Mouse (Mus musculus): ENCODE measurements at regions not wholly inside any gene's neighbourhood (a gene's known extent, or its start where the extent isn't known, plus 50 kb on each side); places are given as distances from the start of the nearest gene placed in this dataset.

DNA sequence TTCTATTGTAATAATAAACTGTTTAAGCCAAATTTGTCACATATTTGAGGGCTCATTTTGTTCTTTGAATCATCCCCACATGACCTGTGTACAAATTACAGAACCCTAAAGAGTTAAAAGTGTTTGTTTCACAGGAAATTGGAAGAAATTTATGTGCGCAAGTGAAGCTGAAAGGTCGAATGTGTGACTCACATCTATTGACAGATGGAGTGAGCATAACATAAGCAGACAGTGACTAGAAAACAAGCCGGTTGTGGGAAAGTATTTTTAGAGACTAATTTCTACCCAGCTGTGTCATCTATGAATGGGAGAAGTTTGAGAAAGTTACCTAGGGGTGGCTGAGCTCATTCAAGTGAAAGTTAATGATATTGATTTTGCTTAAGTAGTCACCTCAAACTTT is 732.8 kb downstream of the Kcna4 start:
- Histone ChIP-seq H3K27ac (ENCODE audit: low read depth) (no peak overlapping the region), H3K4me2 (ENCODE audit: low read depth, low read length) (no peak overlapping the region), H3K4me1 (ENCODE audit: insufficient read depth) (no peaks in the 10 kb centered on the region), H3K4me3 (ENCODE audit: low read depth, low read length) (no peak overlapping the region), H3K36me3 (replicated peaks; ENCODE audit: insufficient read depth, low read length) (no peaks in the 10 kb centered on the region), H3K9me3 (ENCODE audit: low read length) (no peaks in the 10 kb centered on the region), H3K9ac (replicated peaks) (no peak overlapping the region), H3K27me3 (ENCODE audit: insufficient read depth, low read length) (no peaks in the 10 kb centered on the region)
- no peak for ATAC-seq
- no peak for TF ChIP-seq CTCF (IDR thresholded peaks at IDR 0.05; ENCODE audit: low read depth)
- TF ChIP-seq EP300 (IDR thresholded peaks at IDR 0.05; ENCODE audit: low read depth): no peak
- 47% methylated on average over 3 of the region's 3 CpGs for WGBS (ENCODE audit: insufficient replicate concordance)
- no peak for DNase-seq

DNA sequence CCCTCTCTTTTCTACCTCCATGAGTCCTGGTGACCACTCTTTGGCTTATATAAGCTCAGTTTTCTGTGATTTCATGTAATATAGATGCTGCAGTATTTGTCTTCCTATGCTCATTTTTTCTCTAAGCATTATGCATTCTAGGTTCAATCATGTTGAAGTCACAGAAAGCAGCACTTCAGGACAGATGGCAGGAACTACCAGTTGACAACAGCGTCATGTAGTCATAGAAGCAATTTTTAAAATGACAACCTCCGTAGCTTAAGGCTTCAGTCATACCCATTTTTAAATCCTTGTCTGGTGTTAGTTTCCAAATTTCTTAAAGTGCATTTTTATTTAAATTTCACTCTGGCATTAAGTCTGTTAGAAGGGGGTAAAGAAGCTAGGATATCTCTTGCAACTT is 740.2 kb downstream of the Kcna4 start:
- Histone ChIP-seq H3K36me3 (replicated peaks; ENCODE audit: insufficient read depth, low read length) (no peaks in the 10 kb centered on the region), H3K27me3 (ENCODE audit: insufficient read depth, low read length) (no peaks in the 10 kb centered on the region), H3K27ac (ENCODE audit: low read depth) (no peak overlapping the region), H3K4me3 (ENCODE audit: low read depth, low read length) (no peak overlapping the region), H3K4me1 (ENCODE audit: insufficient read depth) (no peaks in the 10 kb centered on the region), H3K9ac (replicated peaks) (no peak overlapping the region), H3K9me3 (ENCODE audit: low read length) (no peaks in the 10 kb centered on the region), H3K4me2 (ENCODE audit: low read depth, low read length) (no peak overlapping the region)
- DNase-seq (no peak), ATAC-seq (no peak)
- TF ChIP-seq CTCF (IDR thresholded peaks at IDR 0.05; ENCODE audit: low read depth): no peak
- no peak for TF ChIP-seq EP300 (IDR thresholded peaks at IDR 0.05; ENCODE audit: low read depth)
- WGBS (ENCODE audit: insufficient replicate concordance): 73% methylated on average over 2 of the region's 2 CpGs

DNA sequence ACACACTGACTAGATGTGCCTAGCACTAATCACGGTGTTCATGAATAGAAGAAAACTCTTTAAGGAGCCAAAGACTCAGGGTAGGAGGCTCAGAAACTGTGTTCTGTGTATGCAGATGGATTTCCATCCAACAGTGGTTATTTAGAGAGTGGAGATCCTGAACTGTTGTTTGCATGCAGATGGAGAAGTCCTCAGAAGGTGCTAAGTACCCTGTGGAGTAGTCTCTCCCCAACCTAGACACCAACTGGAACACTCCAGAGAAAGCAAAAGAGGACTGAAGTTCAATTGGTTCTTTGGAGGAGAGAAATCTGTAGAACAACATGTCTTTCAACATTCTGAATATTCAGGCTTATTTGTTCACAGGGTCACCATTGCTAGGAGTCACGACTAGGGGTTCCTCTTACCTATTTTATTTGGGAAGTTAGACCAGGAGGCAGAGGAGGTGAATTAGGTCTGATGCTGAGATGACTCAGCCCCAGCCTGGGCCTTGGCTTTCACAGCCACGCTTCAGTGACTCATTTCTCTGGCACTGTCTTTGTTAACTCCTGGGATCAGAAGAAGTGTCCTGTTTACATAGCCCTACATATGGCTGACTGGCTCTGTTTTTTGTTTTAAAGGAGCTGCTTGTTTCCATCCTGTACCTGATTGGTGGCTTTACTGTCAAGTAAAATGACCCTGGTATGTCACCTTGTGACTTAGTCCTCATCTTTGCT is 742.0 kb downstream of the Kcna4 start:
- Histone ChIP-seq H3K4me2 (ENCODE audit: low read depth, low read length) (no peak overlapping the region), H3K4me1 (ENCODE audit: insufficient read depth) (no peaks in the 10 kb centered on the region), H3K36me3 (replicated peaks; ENCODE audit: insufficient read depth, low read length) (no peaks in the 10 kb centered on the region), H3K9me3 (ENCODE audit: low read length) (no peaks in the 10 kb centered on the region), H3K4me3 (ENCODE audit: low read depth, low read length) (no peak overlapping the region), H3K27ac (ENCODE audit: low read depth) (no peak overlapping the region), H3K9ac (replicated peaks) (no peak overlapping the region), H3K27me3 (ENCODE audit: insufficient read depth, low read length) (no peaks in the 10 kb centered on the region)
- 60% methylated on average over 3 of the region's 3 CpGs for WGBS (ENCODE audit: insufficient replicate concordance)
- DNase-seq (no peak), ATAC-seq (no peak)
- TF ChIP-seq EP300 (IDR thresholded peaks at IDR 0.05; ENCODE audit: low read depth): no peak
- no peak for TF ChIP-seq CTCF (IDR thresholded peaks at IDR 0.05; ENCODE audit: low read depth)

DNA sequence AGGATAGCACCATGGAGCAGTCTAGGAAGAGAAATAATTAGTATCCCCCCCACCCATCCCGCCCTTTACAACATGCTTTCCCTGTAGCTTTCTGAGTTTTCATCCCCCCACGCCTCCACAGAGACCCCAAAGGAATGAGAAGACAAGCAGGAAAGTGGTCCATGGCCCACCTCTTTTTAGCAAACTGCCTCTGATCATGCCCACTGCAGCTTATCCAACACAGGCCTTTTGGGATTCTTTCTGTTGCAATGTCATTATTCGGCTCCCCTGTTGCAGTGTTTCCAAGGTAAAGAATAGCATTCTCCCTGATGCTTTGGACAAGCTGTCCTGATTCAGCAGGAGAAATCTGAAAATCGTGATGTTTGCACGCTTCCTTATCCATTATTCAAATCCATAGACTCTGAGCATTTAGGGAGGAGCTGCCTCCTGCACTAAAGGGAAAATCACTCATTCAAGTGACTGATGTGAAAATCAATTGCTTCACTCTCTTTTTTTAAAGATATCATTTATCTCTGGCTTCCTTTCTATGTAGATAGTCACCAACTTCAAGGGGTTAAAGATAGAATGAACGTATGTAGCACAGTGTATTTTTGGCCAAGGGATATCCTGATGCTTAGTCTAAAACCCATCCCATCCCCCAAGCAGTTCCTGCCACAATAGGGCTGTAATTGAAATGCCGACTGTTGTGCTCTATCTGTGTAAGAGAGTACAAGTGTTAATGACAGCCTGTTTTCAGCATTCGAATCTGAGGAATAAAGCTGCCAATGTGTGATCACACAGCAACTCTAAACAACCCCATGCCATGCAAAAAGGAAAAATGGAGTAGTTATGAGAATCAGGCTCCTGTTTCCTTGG is 743.1 kb downstream of the Kcna4 start:
- DNase-seq: no peak
- Histone ChIP-seq H3K9me3 (ENCODE audit: low read length) (no peaks in the 10 kb centered on the region), H3K27ac (ENCODE audit: low read depth) (no peak overlapping the region), H3K9ac (replicated peaks) (no peak overlapping the region), H3K4me1 (ENCODE audit: insufficient read depth) (no peaks in the 10 kb centered on the region), H3K4me3 (ENCODE audit: low read depth, low read length) (no peak overlapping the region), H3K36me3 (replicated peaks; ENCODE audit: insufficient read depth, low read length) (no peaks in the 10 kb centered on the region), H3K27me3 (ENCODE audit: insufficient read depth, low read length) (no peaks in the 10 kb centered on the region), H3K4me2 (ENCODE audit: low read depth, low read length) (no peak overlapping the region)
- 66% methylated on average over 8 of the region's 8 CpGs for WGBS (ENCODE audit: insufficient replicate concordance)
- no peak for TF ChIP-seq EP300 (IDR thresholded peaks at IDR 0.05; ENCODE audit: low read depth)
- no peak for TF ChIP-seq CTCF (IDR thresholded peaks at IDR 0.05; ENCODE audit: low read depth)
- ATAC-seq: no peak

GRCm38 (mm10) chr2:108034882-108035281 is 744.4 kb downstream of the Kcna4 start:
- H3K4me1 ChIP-seq (ENCODE audit: insufficient read depth): no peaks in the 10 kb centered on the region
- 43% methylated on average over 4 of the region's 4 CpGs for WGBS (ENCODE audit: insufficient replicate concordance)
- TF ChIP-seq CTCF (IDR thresholded peaks at IDR 0.05; ENCODE audit: low read depth): no peak
- no peaks in the 10 kb centered on the region for H3K27me3 ChIP-seq (ENCODE audit: insufficient read depth, low read length)
- H3K4me3 ChIP-seq (ENCODE audit: low read depth, low read length): no peak overlapping the region
- no peak overlapping the region for H3K9ac ChIP-seq (replicated peaks)
- H3K4me2 ChIP-seq (ENCODE audit: low read depth, low read length): no peak overlapping the region
- H3K27ac ChIP-seq (ENCODE audit: low read depth): no peak overlapping the region
- ATAC-seq (no peak), DNase-seq (no peak)
- H3K36me3 ChIP-seq (replicated peaks; ENCODE audit: insufficient read depth, low read length): no peaks in the 10 kb centered on the region
- H3K9me3 ChIP-seq (ENCODE audit: low read length): no peaks in the 10 kb centered on the region

- TF ChIP-seq CTCF (IDR thresholded peaks at IDR 0.05; ENCODE audit: low read depth) (no peak), EP300 (IDR thresholded peaks at IDR 0.05; ENCODE audit: low read depth) (no peak)
- no peak overlapping the region for H3K9ac ChIP-seq (replicated peaks)
- no peak overlapping the region for H3K4me3 ChIP-seq (ENCODE audit: low read depth, low read length)
- ATAC-seq: no peak
- H3K4me2 ChIP-seq (ENCODE audit: low read depth, low read length): no peak overlapping the region
- 78% methylated on average over 2 of the region's 2 CpGs for WGBS (ENCODE audit: insufficient replicate concordance)
- DNase-seq: no peak
- no peaks in the 10 kb centered on the region for H3K9me3 ChIP-seq (ENCODE audit: low read length)
- H3K36me3 ChIP-seq (replicated peaks; ENCODE audit: insufficient read depth, low read length): no peaks in the 10 kb centered on the region
- no peaks in the 10 kb centered on the region for H3K27me3 ChIP-seq (ENCODE audit: insufficient read depth, low read length)
- H3K4me1 ChIP-seq (ENCODE audit: insufficient read depth): no peaks in the 10 kb centered on the region
- no peak overlapping the region for H3K27ac ChIP-seq (ENCODE audit: low read depth)
These were observed 751.6 kb downstream of the Kcna4 start for GRCm38 (mm10) chr2:108042086-108042485.
